Mouse (Mus musculus) monocyte, adult 5-6 weeks (primary cell): ENCODE measurements around the gene Anapc13. TPM values are rescaled to one million over a fixed set of nuclear protein-coding genes. Genes with fewer than 3 reads are reported as not detected.
A peak's percentile ranks its signal among the peaks of the same experiment; 100 is the strongest.

Experiments used
- ATAC-seq: fragments of 153-309, 156-312 bp; replicated peaks from 2 replicates; pipeline ENCODE4 v1.8.0; 2017; ENCODE audit warnings: mild to moderate bottlenecking; ENCODE audit not compliant: low TSS enrichment, insufficient number of reproducible peaks, severe bottlenecking, poor library complexity, low FRiP score
- total RNA-seq: library from RNA; stranded (forward); fragments of 200-1000, 200-491, 200-594 nt; gene quantifications from 3 replicates; pipeline ENCODE4 v1.2.3, GENCODE M21; 2017

Gene Anapc13
- total RNA-seq, 1 experiment from 2014 or later = 69.2 TPM

- no peak for ATAC-seq
Observed at GRCm38 (mm10) chr9:102626839-102627225, 736 bp downstream of the Anapc13 start.

GRCm38 (mm10) chr9:102627442-102627841 is 1.3 kb downstream of the Anapc13 start:
- no peak for ATAC-seq

GRCm38 (mm10) chr9:102629052-102629451 is 3.0 kb downstream of the Anapc13 start:
- ATAC-seq = no peak

GRCm38 (mm10) chr9:102631589-102632147 is 5.6 kb downstream of the Anapc13 start:
- ATAC-seq = no peak

GRCm38 (mm10) chr9:102632173-102632572 is 6.1 kb downstream of the Anapc13 start:
- ATAC-seq = no peak

GRCm38 (mm10) chr9:102632923-102633537 is 6.9 kb downstream of the Anapc13 start:
- 0 out of 2 replicates have a peak, but pooled peaks have one; percentile 55 for ATAC-seq

- ATAC-seq = no peak
Observed at GRCm38 (mm10) chr9:102634453-102634852, 8.4 kb downstream of the Anapc13 start.

GRCm38 (mm10) chr9:102636553-102636952 is 10.5 kb downstream of the Anapc13 start:
- peak; percentile 44; the same call in 1 of the 2 replicates for ATAC-seq

- ATAC-seq = no peak
Observed at GRCm38 (mm10) chr9:102637115-102637514, 11.0 kb downstream of the Anapc13 start.

GRCm38 (mm10) chr9:102638963-102639362 is 12.9 kb downstream of the Anapc13 start:
- ATAC-seq = no peak

GRCm38 (mm10) chr9:102639510-102639909 is 13.4 kb downstream of the Anapc13 start:
- no peak for ATAC-seq

GRCm38 (mm10) chr9:102641531-102641930 is 15.4 kb downstream of the Anapc13 start:
- ATAC-seq = no peak

- no peak for ATAC-seq
Observed at GRCm38 (mm10) chr9:102643071-102643485, 17.0 kb downstream of the Anapc13 start.

- ATAC-seq = no peak
Observed at GRCm38 (mm10) chr9:102643486-102644101, 17.5 kb downstream of the Anapc13 start.

GRCm38 (mm10) chr9:102645119-102645695 is 19.1 kb downstream of the Anapc13 start:
- ATAC-seq = no peak

- no peak for ATAC-seq
Observed at GRCm38 (mm10) chr9:102647010-102647409, 20.9 kb downstream of the Anapc13 start.

GRCm38 (mm10) chr9:102649917-102650527 is 23.9 kb downstream of the Anapc13 start:
- ATAC-seq = no peak

GRCm38 (mm10) chr9:102650637-102651036 is 24.5 kb downstream of the Anapc13 start:
- no peak for ATAC-seq

GRCm38 (mm10) chr9:102651199-102651720 is 25.2 kb downstream of the Anapc13 start:
- ATAC-seq = no peak
